Mouse (Mus musculus) right cerebral cortex, postnatal 10 days (tissue): ENCODE results near the gene Tmem171.

Experiments
- DNase-seq, 2 experiments: peaks; one replicate each; pipeline ENCODE4 v3.0.0; 2021; ENCODE audit warnings: low spot score in 2 of 2

Gene Tmem171

DNA sequence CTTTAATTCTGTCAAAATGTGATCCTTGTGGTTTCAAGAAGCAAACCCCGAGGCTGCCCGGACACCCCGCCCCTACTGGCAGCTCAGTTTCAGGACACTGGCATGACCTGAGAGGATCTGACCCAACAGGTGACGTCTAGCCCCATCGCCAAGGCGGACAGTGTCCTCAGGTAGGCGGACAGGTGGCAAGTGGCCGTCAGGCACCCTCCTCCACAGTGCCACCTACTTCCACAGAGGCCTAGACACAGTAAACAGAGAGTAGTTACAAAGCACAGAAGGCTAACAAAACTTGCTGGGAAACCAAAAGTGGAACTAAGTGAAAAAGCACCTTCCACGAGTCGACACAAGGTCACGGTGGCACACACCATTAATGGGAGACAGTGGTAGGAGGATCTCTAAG is 1.3 kb downstream of the Tmem171 start:
- DNase-seq, result no peak

DNA sequence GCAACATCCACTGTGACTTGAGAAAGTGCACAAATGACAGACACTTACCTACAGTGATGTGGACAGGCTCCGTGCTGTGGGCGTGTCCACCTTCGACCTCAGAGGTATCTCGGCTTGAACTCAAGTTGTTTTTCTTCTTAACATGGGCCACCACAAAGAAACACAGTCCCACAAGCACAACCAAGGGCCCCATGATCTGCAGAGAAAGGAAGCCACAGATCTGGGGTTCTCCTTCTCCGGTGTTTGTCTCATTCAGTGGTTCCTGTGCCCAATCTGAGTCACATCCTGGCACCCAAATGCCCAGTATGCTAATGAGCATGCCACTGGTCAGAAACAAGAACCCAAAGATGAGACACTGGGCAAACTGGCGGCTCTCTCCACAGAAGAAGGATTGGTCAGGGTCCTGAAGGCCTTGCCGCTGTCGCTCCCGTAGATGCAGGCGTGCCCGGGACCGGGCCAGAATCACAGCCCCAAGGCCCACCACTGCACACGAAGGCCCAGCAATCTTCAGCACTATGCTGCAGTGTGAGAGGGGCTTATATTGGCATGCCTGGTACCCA is 2.6 kb downstream of the Tmem171 start:
- no peak for DNase-seq

GRCm38 (mm10) chr13:98690886-98691285 is 3.7 kb downstream of the Tmem171 start:
- no peak for DNase-seq

DNA sequence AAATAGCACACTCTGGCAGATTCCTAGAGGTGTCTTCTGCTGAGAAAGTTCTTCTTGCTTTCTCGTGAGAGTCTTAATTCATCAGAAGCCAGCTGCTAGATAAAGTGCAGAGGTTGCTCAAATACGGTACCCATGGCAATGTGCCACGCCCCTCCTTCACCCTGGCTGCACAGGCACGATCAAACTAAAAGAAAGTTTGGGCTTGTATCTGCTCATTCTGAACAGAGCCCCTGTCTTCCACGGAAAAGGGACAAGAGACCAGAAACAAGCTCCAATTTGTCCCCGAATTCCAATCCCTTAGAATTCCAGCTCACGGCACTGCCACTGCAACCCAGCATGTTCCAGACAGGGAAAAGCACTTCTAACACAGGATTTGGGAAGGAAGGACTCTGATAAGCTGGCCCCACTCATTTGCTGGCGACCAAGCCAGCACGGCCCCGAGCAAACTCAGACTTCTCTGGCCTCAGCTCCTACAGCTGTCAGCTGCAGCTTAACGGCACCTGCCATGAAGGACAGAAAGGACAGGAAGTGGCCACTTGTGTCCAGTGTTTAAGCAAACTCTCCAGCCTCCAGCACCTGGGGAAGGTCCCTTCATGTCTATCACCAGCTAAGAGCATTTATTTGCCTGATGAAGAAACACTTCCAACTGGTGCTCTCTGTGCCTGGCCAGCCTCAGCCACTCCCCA is 4.9 kb downstream of the Tmem171 start:
- DNase-seq, result no peak

DNA sequence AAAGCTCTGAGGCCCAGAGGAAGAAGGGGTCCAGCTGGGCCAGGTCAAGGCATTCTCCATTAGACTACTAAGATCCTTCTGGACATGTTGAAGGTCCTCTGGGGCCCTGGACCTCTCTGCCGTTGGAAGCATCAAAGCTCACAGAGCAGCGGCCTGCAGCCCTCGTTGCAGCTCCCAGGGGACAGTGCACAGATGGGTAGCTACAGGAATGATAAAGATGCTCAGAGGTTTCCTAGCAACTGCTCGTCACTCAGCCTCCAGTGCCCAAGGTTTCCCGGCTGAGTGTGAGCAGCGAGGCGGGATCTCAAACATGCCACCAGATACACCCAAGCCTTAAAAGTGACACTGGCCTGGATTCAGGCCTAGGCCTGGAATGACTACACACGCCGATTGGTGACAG is 6.7 kb downstream of the Tmem171 start:
- DNase-seq, result peak; percentile 44 to 59

DNA sequence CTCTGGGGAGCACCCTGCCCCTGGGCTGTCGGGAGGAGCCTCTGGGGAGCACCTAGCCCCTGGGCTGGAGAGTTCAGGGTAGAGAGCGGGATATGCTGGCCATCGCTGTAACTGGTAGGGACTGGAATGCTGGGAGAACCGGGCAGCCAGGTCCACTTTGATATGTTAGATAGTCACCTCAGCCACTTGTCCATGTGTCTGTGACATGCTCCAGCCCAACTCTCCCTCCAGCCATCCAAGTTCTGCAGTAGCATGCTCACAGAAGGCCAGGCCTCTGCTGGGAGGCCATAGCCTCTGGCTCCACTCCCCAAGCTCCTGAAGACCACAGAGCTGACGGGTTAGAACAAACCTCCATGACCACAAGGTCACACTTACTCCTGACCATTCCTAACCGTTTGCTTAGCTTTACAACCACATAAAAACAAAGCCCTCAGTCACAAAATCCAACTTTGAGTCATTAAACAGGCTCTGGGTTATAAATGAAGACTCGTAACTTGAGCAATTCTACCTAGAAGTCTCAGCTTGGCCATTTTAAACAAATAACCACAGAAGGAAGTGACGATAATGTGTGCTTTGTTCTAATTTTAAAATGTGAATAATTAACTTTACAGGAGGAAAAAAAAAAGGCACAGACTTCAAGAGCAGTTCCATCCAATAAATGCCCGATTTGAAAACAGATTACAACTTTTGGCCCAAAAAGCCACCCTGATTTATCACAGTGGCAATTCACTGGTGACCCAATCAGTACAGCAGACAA is 10.3 kb downstream of the Tmem171 start:
- DNase-seq, result no peak

- DNase-seq, result no peak
Observed at GRCm38 (mm10) chr13:98683412-98683811, 11.2 kb downstream of the Tmem171 start.

DNA sequence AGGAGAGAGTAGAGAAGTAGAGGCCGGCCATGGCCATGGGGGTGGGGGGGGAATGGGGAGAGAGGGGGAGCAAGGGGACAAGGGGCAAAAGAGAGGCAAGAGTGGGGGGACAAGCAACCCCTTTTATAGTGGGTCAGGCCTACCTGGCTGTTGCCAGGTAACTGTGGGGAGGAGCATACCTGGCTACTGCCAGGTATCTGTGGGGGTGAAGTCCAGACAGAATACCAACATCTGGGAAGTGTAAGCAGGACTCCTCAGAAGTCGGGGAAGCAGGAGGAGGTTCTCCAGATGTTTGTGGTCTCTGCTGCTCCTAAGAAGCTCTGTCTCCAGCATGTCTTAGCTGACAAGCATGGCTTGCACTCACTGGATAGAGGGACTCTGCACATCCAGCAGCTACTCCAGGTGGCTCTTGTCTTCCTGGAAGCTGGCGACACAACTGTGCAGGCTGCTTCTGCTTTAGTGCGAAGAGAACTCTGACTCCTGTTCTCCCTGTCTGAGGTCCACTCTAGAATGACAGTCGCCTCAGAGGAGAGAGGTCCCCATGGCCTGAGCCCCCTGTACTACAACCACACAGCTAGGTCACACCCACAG is 14.1 kb downstream of the Tmem171 start:
- no peak for DNase-seq

DNA sequence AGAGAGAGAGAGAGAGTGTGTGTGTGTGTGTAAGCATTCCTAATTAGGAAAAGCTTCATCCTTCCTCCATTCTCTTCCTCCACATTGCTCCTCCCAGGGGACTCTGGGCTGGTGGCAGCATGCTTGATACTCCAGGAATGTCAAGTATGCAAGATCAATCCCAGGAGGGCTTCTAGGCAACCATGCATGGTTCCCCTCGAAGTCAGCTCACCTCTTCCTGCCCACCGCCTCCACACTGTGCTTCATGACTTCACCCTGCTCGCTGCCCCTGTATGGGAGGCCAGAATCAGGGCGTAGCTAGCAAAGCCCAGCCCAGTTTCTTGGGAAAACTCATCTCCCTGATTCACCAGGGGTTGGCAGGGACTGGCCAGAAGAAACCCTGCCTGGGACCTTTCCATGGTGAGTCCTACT is 15.0 kb downstream of the Tmem171 start:
- no peak for DNase-seq

- DNase-seq, result no peak
Observed at GRCm38 (mm10) chr13:98679230-98679629, 15.4 kb downstream of the Tmem171 start.

DNA sequence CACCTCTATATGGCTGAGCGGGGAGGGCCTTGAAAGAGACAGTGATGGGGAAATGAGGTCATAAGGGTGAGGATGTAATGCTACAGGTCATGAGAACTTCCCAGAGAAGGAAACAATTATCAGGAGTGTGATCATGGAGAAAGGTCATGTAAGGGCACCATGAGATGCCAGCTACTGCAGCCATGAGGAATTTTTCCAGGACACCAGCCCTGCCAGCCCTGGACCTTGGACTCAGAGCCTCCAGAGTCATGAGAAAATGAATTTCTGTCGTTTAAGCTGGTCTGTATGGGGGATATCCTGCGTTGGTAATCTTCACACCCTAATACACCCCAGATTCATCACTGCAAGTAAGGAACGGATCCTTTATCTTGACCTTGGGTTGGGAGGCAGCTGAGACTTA is 20.7 kb downstream of the Tmem171 start:
- no peak for DNase-seq

- DNase-seq, result no peak
Observed at GRCm38 (mm10) chr13:98669296-98669695, 25.3 kb downstream of the Tmem171 start.

DNA sequence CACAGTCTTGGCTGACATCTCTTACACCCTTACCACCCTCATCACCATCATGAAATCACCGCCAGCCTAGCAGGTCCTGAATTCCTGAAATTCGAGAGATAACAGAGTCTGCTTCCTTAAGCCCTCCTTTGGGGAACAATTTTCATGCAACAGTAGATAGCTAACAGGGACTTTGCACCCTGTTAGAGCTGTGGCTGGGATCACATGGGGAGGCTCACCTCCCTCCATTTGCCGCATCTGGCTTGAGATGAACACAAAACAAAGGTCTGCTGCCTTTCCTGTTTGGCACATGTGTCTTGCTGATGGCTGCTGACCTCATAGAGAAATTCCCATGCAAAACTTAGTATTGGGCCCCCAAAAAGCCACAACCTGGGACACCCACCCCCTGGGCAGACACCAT is 27.3 kb downstream of the Tmem171 start:
- no peak for DNase-seq

GRCm38 (mm10) chr13:98665240-98665639 is 29.4 kb downstream of the Tmem171 start:
- no peak for DNase-seq

DNA sequence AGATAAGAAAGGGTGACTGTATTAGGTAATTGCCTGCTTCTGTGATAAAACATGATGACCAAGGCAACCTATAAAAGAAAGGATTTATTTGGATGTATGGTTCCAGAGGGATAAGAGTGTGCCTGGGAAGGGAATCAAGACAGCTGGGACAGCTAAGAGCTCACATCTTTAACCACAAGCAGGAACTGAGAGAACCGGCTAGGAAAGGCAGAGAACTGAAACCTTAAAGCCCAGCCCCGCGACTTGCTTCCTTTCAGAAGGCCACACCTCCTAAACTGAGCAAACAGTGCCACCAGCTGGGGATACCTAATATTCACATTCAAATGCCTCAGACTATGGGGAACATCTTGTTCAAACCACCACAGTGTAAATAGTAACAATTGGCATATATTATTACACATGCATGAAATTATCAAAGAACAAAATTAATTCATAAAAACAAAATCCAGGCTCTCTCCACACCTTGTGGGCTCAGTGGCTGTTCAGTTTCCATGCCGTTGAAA is 32.4 kb downstream of the Tmem171 start:
- no peak for DNase-seq

- peak; percentile 75 to 84 for DNase-seq
Observed at GRCm38 (mm10) chr13:98656034-98656471, 38.6 kb downstream of the Tmem171 start.

GRCm38 (mm10) chr13:98655346-98655745 is 39.3 kb downstream of the Tmem171 start:
- peak in 1 of 2 experiments; percentile 45 for DNase-seq

- no peak for DNase-seq
Observed at GRCm38 (mm10) chr13:98654129-98654939, 40.3 kb downstream of the Tmem171 start.

DNA sequence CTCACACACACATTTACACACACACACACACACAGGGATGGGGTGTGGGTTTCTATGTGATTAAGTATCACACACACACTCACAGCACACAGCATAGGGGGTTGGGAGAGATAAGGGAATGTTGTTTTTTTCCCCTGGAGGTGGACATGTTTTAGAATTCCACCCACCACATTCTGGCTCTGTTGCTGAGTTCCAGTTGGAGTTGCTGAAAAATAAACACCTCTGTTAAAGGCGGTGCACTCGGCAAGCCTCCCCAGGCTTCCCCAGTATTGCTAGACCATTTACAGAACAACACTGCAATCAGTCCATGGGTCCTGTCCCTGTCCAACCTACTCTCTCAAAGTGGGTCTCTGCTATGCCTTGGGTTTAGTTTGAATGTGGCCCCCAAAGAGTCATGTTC is 42.4 kb downstream of the Tmem171 start:
- DNase-seq, result no peak

DNA sequence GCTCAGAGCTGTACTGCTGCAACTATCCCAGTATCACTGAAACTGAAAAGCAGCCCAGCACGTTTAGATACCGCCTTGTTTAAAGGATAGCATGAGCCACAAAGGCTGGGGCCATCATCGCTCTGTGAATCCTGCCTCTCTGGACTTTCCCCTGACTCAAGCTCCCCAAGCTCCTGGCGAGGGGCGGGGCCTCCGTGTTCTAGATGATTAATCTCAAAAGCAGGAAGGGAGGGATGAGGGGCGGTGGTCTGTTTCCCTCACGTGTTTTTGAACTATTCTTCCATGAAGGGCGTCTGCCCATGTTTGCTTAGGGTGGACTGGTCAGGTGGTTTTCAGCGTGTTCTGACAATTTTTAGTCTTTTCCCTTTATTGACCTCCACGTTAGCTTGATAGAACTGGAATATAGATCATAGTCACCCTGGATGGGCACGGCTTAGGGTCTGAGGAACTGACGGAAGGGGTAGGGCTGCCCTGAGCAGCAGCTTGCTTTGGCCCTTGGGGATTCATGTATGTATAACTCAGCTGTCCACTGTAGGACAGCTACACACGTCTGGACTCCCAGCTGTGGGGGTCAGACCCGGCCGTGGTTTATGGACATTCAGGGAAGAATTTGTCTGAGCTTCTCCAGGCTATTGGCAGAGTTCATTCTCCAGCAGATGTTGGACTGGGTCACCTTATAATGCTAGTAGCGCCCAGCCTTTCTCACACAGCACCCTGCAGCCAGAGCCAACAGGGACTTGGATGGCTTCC is 43.2 kb downstream of the Tmem171 start:
- DNase-seq, result no peak
